Mouse (Mus musculus): ENCODE measurements around the gene Slc12a1.
"Not testable (repeated sequence)": the region's sequence is repeated elsewhere in the genome, so short reads cannot be mapped to it uniquely, and the experiment has no call there.

The Slc12a1 gene

GRCm38 (mm10) chr2:125152388-125152787, at the start of gene Slc12a1:
Gene Slc12a1 (plus strand): TSS chr2:125152505.
- DNase-seq (ENCODE audit: low read depth, low spot score), result no peak

- not testable (repeated sequence) for DNase-seq (ENCODE audit: low read depth, low spot score)
These were observed 47.8 kb upstream of the Slc12a1 start for GRCm38 (mm10) chr2:125104491-125104890.

- DNase-seq (ENCODE audit: low read depth, low spot score), result not testable (repeated sequence)
These were observed 45.8 kb upstream of the Slc12a1 start for GRCm38 (mm10) chr2:125106536-125106935.

- DNase-seq (ENCODE audit: low read depth, low spot score), result no peak
These were observed 32.8 kb upstream of the Slc12a1 start for GRCm38 (mm10) chr2:125119381-125120110.

- DNase-seq (ENCODE audit: low read depth, low spot score), result peak; percentile 66
These were observed 30.0 kb upstream of the Slc12a1 start for GRCm38 (mm10) chr2:125122288-125122623.

- peak; percentile 62 for DNase-seq (ENCODE audit: low read depth, low spot score)
These were observed 29.5 kb upstream of the Slc12a1 start for GRCm38 (mm10) chr2:125122624-125123476.

- DNase-seq (ENCODE audit: low read depth, low spot score), result peak; percentile 79
These were observed 28.8 kb upstream of the Slc12a1 start, which contains the start of gene Myef2 for GRCm38 (mm10) chr2:125123477-125123852. Gene Myef2 (minus strand): TSS chr2:125123661.

GRCm38 (mm10) chr2:125125824-125126223, 26.5 kb upstream of the Slc12a1 start:
- no peak for DNase-seq (ENCODE audit: low read depth, low spot score)

- DNase-seq (ENCODE audit: low read depth, low spot score), result no peak
These were observed 25.5 kb upstream of the Slc12a1 start for GRCm38 (mm10) chr2:125126792-125127191.

GRCm38 (mm10) chr2:125134113-125134512, 18.2 kb upstream of the Slc12a1 start:
- no peak for DNase-seq (ENCODE audit: low read depth, low spot score)

- DNase-seq (ENCODE audit: low read depth, low spot score), result peak; percentile 84
These were observed 16.1 kb upstream of the Slc12a1 start, which contains the start of gene Ctxn2 for GRCm38 (mm10) chr2:125135903-125136811. Gene Ctxn2 (plus strand): TSS chr2:125136692.

GRCm38 (mm10) chr2:125136846-125137245, 15.5 kb upstream of the Slc12a1 start:
- DNase-seq (ENCODE audit: low read depth, low spot score), result no peak

- no peak for DNase-seq (ENCODE audit: low read depth, low spot score)
These were observed 10.0 kb upstream of the Slc12a1 start for GRCm38 (mm10) chr2:125142336-125142735.

GRCm38 (mm10) chr2:125154294-125154693, 2.0 kb downstream of the Slc12a1 start:
- no peak for DNase-seq (ENCODE audit: low read depth, low spot score)

- DNase-seq (ENCODE audit: low read depth, low spot score), result peak; percentile 12
These were observed 3.2 kb downstream of the Slc12a1 start for GRCm38 (mm10) chr2:125155504-125155903.

GRCm38 (mm10) chr2:125162012-125162470, 9.7 kb downstream of the Slc12a1 start:
- peak; percentile 26 for DNase-seq (ENCODE audit: low read depth, low spot score)

GRCm38 (mm10) chr2:125178225-125178798, 26.0 kb downstream of the Slc12a1 start:
- no peak for DNase-seq (ENCODE audit: low read depth, low spot score)

- no peak for DNase-seq (ENCODE audit: low read depth, low spot score)
These were observed 35.6 kb downstream of the Slc12a1 start for GRCm38 (mm10) chr2:125187904-125188303.

GRCm38 (mm10) chr2:125189197-125189596, 36.9 kb downstream of the Slc12a1 start:
- DNase-seq (ENCODE audit: low read depth, low spot score), result peak; percentile 85

GRCm38 (mm10) chr2:125192905-125193304, 40.6 kb downstream of the Slc12a1 start:
- DNase-seq (ENCODE audit: low read depth, low spot score), result no peak

GRCm38 (mm10) chr2:125196771-125197170, 44.5 kb downstream of the Slc12a1 start:
- no peak for DNase-seq (ENCODE audit: low read depth, low spot score)

All from 3T3-L1 (cell line).